Mouse (Mus musculus): ENCODE data around the gene Il21r.
A peak's percentile ranks its signal among the peaks of the same experiment; 100 is the strongest.

Il21r gene

GRCm38 (mm10) chr7:125575738-125576540 lies 27.3 kb upstream of the Il21r start:
- no peak for DNase-seq

DNA sequence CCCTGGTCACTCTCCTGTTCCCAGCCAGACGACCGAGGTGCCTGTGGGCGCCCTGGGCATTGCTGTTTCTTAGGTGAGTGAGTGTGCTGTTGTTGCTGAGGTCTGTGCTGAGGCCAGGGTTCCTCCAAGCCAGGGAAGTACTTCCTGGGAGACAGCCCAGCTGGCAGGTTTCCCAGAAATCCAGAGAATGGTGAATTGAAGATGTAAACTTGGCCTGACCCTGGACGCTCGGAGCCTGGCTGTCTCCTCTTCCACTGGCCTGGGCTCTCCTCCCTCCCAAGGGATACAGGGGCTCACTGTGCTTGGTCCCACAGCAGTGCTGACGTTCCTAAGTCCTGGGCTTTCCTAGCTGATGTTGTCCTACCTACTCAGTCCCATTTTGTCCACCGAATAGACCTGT lies 26.2 kb upstream of the Il21r start:
- DNase-seq: no peak

GRCm38 (mm10) chr7:125577486-125578088 lies 25.6 kb upstream of the Il21r start:
- DNase-seq: no peak

DNA sequence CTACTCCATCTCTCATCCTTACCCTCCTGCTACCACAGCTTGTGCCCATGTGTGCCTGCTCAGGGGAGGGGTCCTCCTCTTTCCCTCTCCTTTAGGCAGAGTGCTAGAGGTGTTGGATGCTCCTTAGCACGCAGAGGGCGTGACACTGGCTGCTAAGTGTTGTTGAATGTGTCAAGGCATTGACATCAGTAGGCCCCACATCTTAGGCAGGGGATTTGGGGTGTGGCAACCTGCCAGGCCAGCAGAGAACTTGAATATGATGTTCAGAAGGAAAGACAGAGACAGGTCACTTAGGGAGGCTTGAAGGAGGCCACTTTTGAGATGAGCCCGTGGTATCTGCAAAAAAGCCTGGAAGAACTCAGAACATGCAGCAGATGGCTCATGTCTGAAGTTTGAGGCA lies 25.1 kb upstream of the Il21r start:
- DNase-seq: no peak

- no peak for DNase-seq
Measured at GRCm38 (mm10) chr7:125579545-125580219, 23.5 kb upstream of the Il21r start.

DNA sequence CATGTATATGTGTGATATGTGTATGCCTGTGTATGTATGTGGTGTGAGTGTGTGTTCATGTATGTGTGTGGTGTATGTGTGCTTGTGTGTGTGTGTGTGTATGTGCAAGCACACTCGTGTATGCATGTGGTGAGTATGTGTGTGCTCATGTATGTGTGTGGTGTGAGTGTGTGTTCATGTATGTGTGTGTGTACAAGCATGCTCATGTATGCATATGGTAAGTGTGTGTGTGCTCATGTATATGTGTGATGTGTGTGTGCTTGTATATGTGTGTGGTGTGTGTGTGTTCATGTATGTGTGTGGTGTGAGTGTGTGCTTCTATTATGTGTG lies 23.0 kb upstream of the Il21r start:
- DNase-seq: no peak

DNA sequence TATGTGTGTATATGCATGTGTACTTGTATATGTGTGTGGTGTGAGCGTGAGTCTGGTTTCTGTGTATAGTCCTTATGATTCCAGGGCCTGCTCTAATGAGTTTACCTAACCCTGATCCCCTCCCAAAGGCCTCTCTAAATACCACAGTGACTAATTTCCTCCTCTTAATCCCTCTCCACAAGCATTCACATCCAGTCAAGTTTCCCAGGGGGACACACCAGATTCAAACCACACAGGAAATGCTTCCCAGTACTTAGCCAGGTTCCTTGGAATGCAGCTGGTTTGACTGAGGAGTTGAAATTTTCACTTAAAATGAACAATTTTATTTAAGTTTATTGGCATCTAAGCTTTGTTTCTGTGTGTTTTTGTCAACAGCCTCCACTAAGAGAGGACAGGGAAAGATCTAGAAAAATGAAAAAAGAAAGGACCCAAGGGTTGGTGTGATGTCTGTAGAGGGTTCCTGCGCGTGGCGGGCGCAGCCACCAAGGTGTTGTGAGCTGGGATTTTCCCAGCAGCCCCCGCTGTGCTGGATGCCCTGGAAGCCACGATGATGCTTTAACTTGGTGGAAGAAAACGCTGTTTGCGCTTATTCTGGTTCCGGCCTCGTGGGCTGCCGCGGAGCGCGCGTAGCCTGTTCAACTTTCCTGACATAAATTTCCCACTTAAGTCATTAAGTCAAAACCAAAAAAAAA lies 22.5 kb upstream of the Il21r start:
- no peak for DNase-seq

DNA sequence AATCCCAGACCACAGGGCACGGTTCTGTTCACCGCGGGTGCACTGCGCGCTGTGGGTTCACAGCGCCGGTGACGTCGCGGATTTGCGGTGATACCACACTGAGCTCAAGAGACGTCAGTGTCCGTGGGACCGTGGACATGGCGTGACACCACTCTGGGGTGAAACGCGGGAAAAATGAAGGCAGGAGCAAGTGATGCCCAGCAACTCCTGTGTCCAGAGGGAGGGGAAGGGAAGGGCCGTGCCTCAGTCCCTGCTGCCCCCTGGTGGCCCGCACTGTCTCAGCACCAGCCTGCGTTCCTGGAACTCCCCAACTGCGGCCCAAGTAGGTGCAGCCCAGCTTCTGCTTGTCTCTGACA lies 21.9 kb upstream of the Il21r start:
- DNase-seq: peak; percentile 80 to 90

- DNase-seq: peak in 1 of 2 experiments; percentile 11
Measured at GRCm38 (mm10) chr7:125583325-125584004, 19.8 kb upstream of the Il21r start.

- DNase-seq: peak in 1 of 2 experiments; percentile 16
Measured at GRCm38 (mm10) chr7:125584005-125584369, 19.2 kb upstream of the Il21r start.

GRCm38 (mm10) chr7:125586355-125586754 lies 16.9 kb upstream of the Il21r start:
- DNase-seq: no peak

GRCm38 (mm10) chr7:125588721-125589120 lies 14.5 kb upstream of the Il21r start:
- peak; percentile 61 to 66 for DNase-seq

DNA sequence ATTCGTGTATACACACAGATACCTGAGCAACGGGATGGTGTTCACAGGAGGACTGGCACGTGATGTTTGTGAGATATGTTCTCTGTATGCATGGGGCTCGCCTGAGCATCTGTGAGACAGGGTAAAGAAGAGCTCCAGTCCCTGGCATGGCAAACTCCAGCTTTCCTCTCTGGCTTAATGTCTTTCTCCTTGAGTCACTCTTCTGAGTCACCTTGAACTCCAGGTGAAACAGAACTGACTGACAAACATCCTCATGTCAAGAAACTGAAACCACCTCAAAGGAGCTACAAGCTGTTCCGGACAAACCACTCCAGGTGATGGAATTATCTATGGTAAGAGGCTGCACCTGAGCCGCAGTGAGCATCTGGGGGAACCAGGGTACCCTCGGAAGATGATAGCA lies 13.3 kb upstream of the Il21r start:
- DNase-seq: no peak

DNA sequence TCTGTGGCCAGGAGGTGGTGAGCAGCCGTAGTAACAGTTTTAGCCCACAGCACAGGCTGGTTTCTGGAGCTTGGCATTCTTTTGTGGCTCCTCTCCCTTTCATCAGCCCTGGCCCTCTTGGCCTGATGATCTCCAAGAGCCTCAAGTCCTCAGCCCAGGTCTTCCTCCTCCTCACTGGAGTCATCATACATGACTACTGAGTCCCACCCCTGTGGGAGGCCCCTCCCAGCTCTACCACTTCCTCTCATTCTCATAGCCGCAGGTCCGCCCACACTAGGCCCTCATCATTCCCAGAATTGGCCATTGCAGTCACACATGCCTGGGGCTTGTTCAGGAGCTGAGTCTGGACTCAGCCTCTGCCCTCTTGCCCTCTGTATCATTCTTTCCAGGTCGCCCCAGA lies 9.4 kb upstream of the Il21r start:
- DNase-seq: peak; percentile 61 to 65

DNA sequence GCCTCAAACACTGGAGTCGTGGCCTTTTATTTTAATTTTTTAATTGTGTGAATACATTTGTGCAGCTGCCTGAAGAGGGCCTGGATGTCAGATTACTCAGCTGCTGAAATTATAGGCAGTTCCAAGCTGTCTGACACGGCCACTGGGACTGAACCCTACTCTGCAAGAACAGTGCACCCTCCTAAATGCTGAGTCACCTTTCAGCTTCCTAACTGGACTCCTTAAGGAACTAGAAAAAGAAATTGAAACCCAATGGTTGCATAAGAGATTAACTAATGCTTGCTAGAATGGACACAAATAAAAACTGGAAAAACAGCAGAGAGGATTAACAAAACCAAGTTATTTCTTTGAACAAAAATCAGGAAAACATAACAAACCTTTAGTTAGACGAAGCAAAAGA lies 6.8 kb upstream of the Il21r start:
- DNase-seq: no peak

DNA sequence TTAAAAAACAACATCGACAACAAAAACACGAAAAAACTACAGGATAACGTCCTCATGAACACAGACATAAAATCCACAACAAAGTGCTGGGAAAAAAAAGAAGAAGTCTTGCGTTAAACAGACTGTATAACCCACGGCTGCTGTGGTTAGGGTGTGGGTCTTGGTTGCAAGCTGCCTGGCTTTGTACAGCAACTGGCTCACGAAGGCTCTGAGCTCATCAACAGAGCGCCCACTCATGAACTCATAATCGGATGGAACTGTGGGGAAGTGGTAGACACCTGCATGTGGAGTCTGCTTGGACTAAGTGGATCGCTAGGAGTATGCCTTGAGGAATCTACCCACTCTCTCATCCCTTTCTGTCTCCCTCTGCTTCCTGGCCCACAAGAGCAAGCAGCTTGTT lies 6.1 kb upstream of the Il21r start:
- DNase-seq: peak in 1 of 2 experiments; percentile 38

- no peak for DNase-seq
Measured at GRCm38 (mm10) chr7:125597516-125598347, 5.5 kb upstream of the Il21r start.

GRCm38 (mm10) chr7:125599373-125599973 lies 3.8 kb upstream of the Il21r start:
- no peak for DNase-seq

- no peak for DNase-seq
Measured at GRCm38 (mm10) chr7:125600136-125600535, 3.1 kb upstream of the Il21r start.

DNA sequence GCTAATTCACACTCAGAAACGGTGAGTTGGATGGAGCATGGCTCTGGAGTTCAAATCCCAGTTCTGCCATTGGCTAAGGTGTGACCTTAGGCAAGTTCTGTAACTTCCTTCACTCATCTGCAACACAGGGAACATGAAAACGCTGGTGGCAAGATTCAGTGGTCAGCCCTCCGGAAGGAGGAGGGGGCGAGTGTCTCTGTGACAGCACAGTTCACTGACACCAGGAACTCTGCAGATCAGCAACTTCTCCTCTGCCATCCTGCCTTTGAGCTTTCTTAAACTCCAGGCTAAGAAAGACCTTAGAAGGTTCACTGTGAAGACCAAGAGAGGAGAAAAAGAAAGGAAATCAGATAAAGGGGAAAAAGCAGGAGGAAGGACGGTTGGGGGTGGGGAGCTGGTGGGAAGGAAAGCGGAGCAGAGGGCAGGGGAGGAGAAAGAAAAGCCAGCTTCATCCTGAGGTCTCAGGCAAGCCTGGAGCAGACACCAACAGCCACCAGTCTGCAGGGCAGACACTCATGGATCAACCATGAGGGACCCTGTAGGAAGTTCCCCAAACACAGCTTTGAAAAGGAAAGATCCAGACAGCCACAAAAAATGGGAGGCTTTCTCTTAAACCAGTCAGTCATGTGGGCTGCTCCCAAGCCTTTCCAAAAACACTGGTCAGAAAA lies 2.5 kb upstream of the Il21r start:
- DNase-seq: no peak

GRCm38 (mm10) chr7:125601280-125601670 lies 2.0 kb upstream of the Il21r start:
- peak in 1 of 2 experiments; percentile 18 for DNase-seq
